Mouse (Mus musculus) left cerebral cortex, adult 2 months (tissue): ENCODE data around the gene Wwox. TPM values are rescaled to one million over a fixed set of nuclear protein-coding genes. Genes with fewer than 3 reads are reported as not detected.

Source experiments
- DNase-seq, 2 experiments: peaks; one replicate each; pipeline ENCODE4 v3.0.0; 2021 to 2022; ENCODE audit warnings: low spot score in 2 of 2, mixed read lengths in 1 of 2; ENCODE audit errors: extremely low spot score in 1 of 2
- H3K27ac ChIP-seq: fragments of 200-600 bp; 2 replicates; pipeline ENCODE4 v1.8.1; 2022
- H3K4me3 ChIP-seq: fragments of 200-600 bp; 2 replicates; pipeline ENCODE4 v1.8.1; 2022
- CTCF ChIP-seq: fragments of 200-600 bp; IDR thresholded peaks from 2 replicates; pipeline ENCODE4 v1.8.1; 2022; ENCODE audit warnings: antibody characterized with exemption, mild to moderate bottlenecking, moderate library complexity
- intact Hi-C: fragments of 180-260 bp; cut with DNase I; formaldehyde crosslinking; loops from one replicate; pipeline ENCODE4 v1.15.1; 2025
- total RNA-seq, 2 experiments: library from RNA; stranded (reverse); gene quantifications; 2 replicates each; pipeline ENCODE4 v1.2.3; 2021

The Wwox gene
- total RNA-seq, 2 experiments from 2014 or later, result 16.7 to 17.6 TPM

DNA sequence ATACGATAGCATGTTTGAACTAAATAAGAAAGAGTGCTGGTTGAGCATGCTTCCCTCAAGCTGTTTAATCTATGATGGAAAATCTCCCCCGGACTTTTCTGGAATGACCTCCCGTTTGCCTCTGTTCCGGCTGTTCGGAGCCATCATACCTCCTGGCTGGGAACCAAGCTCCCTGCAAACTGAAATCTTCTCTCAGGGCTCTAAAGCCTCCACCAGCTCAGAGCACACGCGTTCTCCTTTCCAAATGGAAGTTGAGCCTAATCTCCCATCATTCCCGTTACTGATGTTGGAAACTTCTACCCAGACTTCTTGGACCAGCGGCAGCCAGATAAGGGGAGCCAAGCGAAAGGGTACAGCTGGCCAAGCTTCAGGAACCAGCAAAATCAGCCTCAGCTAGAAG, 37.5 kb downstream of the Wwox start:
- no peak for DNase-seq
- intact Hi-C loops, result no loop called here
- no peak for TF ChIP-seq CTCF
- Histone ChIP-seq H3K4me3 (no peak overlapping the region), H3K27ac (no peak overlapping the region)

DNA sequence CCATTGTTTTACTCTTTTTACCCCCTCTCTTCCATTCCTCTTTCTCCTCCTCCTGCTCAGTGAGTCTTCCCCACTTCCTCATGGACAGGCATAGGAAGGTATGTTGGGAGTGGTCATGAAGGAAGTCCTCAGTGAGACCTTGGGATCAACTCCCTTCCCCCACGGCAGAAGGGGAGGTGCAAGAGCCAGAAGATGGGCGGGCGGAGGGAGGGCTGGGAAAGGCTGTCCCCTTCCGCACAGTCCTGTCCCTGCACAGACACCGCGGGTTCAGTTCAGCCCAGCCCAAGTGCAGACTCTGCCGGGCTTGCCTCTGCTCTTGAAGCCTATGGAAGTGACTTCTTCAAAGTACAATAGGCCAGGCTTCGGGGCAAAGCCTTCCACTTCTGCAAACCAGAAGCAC, 38.3 kb downstream of the Wwox start:
- Histone ChIP-seq H3K4me3 (no peak overlapping the region), H3K27ac (no peak overlapping the region)
- intact Hi-C loops, result no loop called here
- no peak for TF ChIP-seq CTCF
- no peak for DNase-seq

DNA sequence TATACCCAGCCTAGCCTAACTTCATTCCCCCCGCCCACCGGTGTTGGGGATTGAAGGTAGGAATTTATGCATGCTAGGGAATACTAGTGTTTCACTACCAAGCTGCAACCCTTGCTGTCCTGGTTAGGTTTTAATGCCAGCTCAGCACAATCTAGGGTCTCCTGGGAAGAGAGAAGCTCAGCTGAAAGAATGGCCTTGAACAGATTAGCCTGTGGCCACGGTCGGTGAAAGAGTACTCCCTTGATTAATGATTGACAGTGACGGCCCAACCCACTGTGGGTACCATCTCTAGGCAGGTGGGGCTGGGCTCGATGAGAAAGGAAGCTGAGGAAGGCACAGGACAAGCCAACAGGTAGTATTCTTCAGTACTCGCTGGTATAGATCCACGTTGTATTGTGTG, 40.3 kb downstream of the Wwox start:
- DNase-seq, result no peak
- Histone ChIP-seq H3K4me3 (no peak overlapping the region), H3K27ac (no peak overlapping the region)
- intact Hi-C loops, result no loop called here
- TF ChIP-seq CTCF, result no peak

DNA sequence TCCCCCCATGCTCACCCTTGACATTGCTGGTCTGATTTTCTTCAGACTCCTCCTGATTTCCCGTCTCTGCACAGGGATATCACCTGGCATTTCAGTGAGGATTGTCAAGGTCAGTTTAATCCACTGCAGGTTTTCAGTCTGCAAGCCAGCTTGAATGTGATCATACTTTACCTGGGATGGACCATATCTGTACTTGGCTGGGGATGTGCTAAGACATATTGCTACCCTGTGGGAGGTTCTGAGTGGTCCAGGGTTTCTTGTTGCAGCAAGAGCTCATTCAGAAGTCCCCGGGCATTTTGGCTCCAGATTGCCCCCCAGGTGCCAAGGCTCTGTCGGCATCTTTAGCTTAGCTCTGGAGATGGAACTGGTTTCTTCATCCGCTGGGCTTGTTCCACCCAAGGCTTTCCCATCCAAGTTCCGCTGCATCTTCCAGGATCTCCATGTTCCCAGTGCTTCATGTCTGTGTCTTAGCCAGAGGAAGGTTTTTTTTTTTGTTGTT, 52.3 kb downstream of the Wwox start:
- TF ChIP-seq CTCF, result no peak
- DNase-seq, result no peak
- intact Hi-C loops, result no loop called here
- Histone ChIP-seq H3K4me3 (no peak overlapping the region), H3K27ac (no peak overlapping the region)

DNA sequence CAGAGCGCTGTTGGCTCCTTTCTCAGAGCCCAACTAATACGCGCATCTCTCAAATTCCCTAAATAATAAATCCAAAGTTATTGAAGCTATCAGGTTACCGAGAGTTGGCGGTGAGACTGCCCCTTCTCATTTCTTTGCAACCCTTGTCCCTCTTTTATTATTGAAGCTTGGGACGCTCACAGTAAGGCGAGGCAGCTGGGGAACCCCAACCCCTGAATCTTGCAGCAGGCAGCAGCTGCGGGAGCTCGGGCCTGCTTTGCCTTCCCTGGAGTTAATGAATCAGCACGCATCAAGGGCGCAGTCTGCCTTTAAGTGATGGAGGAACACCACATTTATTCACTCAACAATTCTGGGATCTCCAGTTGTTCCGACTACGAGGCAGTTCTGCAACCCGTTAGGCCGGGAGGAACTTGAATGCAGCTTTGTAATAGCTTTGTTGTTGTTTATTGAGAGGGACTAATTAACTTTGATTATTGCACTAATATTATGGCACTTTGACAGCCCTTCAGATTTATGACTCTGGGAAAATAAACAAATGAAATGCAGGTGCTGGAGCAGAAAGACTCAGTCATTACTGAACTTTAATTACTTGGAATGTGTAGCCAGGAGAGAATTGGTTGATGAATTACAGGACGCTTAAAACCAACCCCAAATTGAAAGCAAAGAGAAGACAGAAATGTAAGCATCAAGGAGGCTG, 60.1 kb downstream of the Wwox start:
- no peak for TF ChIP-seq CTCF
- intact Hi-C loops, result no loop called here
- Histone ChIP-seq H3K27ac (no peak overlapping the region), H3K4me3 (no peak overlapping the region)
- no peak for DNase-seq

DNA sequence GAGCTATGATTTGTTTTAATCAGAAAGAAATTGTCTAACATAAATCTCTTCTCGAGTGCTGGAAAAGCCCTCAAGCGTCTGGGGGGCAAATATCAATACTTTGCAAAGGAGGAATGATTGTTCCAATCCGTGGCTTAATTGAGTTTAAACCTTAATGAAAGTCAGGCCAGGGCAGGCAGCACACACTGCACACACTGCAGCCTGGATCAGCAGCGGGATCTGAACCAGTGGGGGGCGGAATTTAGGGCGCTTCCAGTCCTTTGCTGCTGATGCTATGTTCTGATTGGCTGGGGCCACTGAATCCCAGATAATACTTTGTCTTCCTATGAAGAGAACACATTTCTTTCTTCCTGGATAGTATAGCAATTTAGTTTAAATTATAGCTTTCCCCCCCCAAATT, 62.5 kb downstream of the Wwox start:
- intact Hi-C loops, result no loop called here
- no peak for TF ChIP-seq CTCF

DNA sequence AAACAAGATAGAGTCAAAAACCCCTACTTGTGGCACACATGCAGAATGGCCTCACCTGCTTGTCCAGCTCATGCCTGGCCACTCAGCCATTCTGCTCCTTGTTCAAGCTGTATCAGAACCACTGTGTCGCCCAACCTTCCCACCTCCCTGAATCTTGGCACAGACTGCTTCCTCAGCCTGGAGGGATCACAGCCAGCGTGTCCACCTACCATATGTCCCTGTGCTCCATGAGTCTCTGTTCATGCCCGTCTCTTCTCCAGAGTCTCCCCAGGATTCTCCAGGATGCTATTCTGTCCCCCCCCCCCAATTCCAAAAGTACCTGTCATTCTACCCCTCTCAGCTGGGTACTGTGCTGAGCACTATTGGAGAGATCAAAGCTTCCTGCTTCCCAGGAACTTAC, 63.7 kb downstream of the Wwox start:
- intact Hi-C loops, result no loop called here
- no peak overlapping the region for H3K4me3 ChIP-seq
- TF ChIP-seq CTCF, result no peak
- H3K27ac ChIP-seq, result no peak overlapping the region
- DNase-seq, result no peak

More for the DNA sequence above, 62.5 kb downstream of the Wwox start:
- Histone ChIP-seq H3K27ac (no peak overlapping the region), H3K4me3 (no peak overlapping the region)
- no peak for DNase-seq

DNA sequence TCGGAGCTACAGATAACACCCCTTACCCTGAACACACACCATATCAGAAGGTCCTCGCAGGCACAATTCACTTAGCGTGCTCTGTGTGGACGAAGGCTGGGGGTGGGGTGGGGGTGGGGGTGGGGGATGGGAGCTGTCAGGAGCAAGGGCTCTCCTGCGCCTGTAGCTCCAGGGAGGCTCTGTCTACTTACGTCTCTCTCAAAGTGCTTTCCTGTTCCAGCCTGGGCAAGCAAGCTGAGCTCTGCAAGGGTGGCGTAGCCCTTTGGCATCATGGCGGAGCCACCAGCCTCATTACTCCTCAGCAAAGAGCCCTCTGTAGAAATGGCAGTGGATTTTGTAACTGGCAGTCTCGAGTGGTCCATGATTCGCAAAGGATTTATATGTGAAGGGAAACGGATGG, 65.4 kb downstream of the Wwox start:
- Histone ChIP-seq H3K4me3 (no peak overlapping the region), H3K27ac (no peak overlapping the region)
- TF ChIP-seq CTCF, result no peak
- intact Hi-C loops, result no loop called here
- DNase-seq, result no peak

DNA sequence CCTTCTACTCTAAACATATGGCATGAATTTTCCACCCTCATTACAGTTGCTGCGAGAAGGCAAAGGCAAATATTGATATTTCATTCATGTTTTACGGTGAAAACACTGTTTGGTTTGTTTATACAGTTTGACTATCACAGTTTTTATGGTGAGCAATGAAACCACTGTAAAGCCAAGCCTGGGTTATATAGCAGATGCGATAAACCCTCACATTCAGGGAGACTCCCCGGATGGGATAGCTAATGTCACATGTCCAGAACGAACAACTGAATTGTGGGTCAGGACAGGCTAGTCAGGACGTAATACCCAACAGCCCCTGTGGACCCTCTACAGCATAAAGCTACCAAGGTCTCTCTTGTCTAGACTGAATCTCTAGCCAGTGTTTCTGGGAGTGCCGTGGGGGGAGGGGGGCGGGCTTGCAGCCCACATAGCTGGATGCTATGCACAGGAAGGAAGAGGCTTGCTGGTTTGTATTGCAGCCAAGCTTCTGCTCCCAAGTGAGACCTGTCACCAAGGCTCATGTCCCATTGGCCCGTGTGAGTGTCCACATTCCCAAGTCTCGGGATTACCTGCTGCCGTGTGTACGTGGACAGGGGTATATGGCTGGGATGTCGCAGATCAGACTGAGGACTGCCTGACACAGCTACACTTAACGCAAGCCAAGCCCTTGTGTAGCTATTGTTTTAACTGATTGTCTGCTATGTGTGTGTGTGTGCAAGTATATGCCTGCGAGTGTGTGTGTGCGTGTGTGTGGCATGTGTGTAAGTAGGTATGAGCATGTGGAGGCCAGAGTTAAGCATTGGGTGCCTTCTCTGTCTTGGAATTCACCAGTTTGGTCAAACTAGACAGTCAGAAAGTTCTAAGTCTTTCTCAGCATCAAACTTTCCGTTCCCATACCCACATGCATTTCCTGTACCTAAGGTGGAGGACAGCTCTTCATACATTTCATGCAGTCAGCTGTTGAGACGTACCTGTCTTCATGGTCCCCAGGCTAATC, 66.2 kb downstream of the Wwox start:
- no peak for DNase-seq
- intact Hi-C loops, result no loop called here
- H3K4me3 ChIP-seq, result no peak overlapping the region
- TF ChIP-seq CTCF, result no peak
- H3K27ac ChIP-seq, result no peak overlapping the region

DNA sequence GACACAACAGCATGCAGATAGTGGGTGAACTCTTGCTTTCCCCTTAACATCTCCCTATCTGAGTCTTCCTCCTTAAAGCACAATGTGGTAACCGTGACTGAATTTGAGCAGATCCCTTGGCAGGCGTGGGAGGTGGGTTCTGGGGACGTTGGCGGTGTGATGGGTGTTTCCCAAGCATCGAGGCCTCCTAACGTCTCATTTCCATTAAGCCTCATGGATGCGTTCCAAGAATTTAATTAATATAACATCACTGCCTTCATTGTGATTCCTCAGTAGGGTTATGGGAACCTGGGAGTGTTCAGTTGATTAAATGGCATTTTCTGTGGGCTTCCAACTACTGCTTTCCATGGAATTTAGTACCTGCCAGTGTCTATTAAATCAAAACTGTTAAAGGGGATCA, 67.9 kb downstream of the Wwox start:
- TF ChIP-seq CTCF, result no peak
- Histone ChIP-seq H3K4me3 (no peak overlapping the region), H3K27ac (no peak overlapping the region)
- intact Hi-C loops, result no loop called here
- no peak for DNase-seq

DNA sequence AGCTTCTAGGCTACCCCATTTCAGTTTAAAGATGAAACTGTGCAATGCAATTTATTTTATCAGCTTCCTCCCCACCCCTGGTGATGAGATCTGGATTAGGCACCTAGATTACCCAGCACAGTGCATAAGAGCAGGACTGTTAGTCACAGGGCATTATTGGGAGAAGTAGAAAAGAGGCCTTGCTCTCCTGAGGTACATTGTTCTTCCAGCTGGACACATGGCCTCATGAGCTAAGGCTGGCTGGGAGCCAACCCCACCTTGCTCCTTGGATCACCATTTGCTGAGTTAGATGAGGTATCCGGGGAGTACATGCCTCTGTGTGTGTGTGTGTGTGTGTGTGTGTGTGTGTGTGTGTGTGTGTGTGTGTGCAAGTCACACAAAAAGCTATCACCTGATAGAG, 70.8 kb downstream of the Wwox start:
- intact Hi-C loops, result no loop called here
- no peak for DNase-seq
- no peak for TF ChIP-seq CTCF
- Histone ChIP-seq H3K4me3 (no peak overlapping the region), H3K27ac (no peak overlapping the region)
